Mouse (Mus musculus) kidney, postnatal 36 days (tissue): ENCODE measurements around the gene Asic2.

ENCODE experiments used
- DNase-seq, 2 experiments: peaks; one replicate each; pipeline ENCODE4 v3.0.0; 2021 to 2022; ENCODE audit warnings: mixed read lengths in 2 of 2

Asic2 gene

DNA sequence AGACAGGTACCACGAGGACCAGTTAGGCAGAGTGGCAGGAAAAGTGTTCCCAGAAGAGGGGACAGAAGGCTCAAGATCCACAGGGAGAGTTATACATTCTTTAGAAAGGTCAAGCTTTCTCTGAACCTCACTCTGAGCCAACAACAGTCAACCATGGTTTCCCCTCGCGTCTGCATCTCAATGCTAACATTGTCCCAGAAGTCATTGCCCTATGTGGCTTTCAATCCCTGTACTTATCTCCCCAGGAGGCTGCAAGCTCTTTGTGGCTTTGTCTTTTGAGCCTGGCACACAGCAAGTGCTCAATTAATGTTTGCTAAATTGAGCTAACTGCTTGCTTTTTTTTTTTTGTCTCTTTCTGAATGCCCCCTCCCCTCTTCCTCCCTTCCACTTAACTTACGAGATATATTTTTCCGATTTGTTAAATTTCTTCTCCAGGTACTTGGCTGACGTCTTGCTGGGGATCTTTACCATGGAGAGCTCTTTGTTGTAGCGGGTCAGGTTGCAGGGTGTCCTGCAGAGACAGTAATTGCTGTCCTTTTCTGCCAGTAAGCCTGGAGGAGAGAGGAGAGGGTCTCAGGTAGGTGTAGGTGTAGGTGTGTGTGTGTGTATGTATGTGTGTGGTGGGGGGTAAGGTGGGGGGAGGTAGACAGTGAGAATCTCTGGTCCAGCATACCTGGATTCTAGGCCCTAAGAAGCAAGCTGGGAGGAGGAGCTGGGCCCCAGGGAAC, 1078.8 kb downstream of the Asic2 start:
- DNase-seq, result no peak

- DNase-seq, result no peak
These were observed 1081.2 kb downstream of the Asic2 start for GRCm38 (mm10) chr11:80887021-80887420.

- DNase-seq, result no peak
These were observed 1081.9 kb downstream of the Asic2 start for GRCm38 (mm10) chr11:80886365-80886764.

GRCm38 (mm10) chr11:80884521-80885231, 1083.6 kb downstream of the Asic2 start:
- DNase-seq, result no peak

DNA sequence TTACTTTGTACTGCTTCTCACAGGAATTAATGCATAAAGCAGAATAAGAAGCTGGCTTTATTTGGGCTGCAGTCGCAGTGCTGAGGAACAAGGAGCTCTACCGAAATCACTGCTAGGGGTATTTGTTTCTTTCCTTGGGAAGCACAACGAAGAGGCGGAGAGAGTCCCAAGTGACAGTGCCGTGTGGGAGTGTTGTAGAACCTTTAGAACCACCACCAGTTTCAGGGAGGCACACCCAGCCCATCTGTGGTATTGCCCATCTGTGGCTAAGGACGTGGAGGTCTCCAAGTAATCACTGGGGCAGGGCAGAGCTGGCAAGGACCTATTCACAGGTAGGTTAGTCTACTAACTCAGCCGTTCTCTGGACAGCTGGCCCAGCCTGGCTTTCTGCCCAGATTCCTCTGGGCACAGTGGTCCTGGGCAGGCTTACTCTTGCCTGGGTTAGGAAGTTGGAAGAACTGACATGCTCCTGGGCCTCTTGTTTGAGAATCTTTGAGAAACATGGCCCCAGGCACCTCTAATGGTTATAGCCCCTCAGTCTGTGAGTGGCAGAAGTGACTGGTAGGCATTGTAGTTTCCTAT, 1085.9 kb downstream of the Asic2 start:
- peak in 1 of 2 experiments; percentile 19 for DNase-seq

- no peak for DNase-seq
These were observed 1090.2 kb downstream of the Asic2 start for GRCm38 (mm10) chr11:80878026-80878425.

DNA sequence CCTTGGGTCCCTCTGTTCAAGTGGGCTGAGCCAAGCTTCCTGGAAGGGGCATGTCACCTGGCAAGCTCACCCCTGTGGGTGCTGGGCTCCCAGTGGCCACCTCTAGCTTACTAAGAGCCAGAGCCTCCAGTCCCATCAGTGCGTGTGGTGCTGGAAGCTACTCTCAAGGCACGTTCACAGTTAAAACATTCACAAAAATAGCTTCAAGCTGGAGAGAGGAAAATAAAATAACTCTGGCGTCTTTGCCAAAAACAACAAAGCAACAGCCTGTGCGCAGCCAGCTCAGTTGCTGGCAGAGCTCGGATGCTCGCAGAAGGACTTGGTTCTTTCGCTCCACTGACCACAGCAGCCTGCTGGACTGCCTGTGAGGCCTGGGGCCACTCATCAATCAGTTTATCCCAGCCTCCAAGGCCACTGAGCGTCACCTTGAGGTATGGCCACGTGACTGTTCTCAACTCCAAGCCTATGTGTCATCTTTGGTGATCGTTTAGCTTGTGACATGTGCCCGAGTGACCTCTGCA, 1091.1 kb downstream of the Asic2 start:
- peak; percentile 71 to 82 for DNase-seq

- DNase-seq, result peak; percentile 49 to 76
These were observed 1095.5 kb downstream of the Asic2 start for GRCm38 (mm10) chr11:80872509-80873474.

DNA sequence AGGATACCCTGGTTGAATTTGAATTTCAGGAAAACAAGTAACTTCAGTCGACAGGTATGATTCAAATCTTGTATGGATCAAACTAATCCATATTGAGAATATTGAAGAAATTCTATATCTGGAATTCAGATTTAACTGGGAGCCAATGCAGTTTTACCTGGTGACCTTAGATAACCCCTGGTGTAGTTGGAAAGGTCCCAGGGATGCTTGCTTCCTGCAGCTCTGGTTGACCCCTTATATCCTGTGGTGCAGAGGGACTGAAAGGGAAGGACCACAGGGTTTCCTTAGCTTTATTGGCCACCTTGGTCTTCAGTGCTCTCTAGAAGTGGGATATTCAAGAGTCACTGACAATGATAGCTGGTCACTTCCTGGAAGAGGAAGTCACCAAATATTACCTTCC, 1100.2 kb downstream of the Asic2 start:
- no peak for DNase-seq

DNA sequence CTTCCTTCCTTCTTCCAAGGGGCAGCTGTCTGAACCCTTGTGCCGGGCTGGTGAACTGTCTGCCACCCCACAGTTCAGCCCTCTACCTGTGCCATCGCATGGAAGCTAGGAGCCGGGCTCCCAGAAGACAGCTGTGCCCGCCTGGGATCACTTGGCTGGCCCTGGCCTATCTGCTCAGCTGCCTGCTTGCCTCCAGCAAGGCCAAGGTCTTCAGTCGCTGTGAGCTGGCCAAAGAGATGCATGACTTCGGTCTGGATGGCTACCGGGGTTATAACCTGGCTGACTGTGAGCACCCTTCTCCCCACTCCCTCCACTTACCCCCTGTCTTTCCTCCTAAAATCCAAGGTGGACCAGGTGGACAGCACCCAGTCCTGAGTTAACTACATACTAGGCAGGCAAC, 1105.3 kb downstream of the Asic2 start:
- DNase-seq, result no peak

DNA sequence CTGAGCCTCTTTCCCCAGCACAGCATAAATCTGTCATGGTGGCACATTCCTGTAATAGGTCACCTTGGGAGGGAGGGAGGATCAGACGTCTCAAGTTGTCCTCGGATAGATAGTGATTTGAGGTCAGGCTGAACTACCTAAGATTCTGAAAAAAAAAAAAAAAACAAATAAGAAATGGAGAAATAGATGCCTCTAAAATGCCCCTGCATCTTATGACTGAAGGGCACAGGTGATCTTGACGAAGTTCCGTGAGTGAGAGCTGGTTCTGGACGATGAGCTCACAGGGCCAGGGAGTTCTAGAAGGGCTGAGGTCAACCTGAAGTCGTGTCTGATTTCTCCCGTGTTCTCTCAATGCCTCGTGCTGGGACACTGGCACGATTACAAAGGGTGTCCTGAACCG, 1110.2 kb downstream of the Asic2 start, which contains the start of gene Spaca3:
Spaca3 (plus strand) TSS at position 301 of the 400 bp plus-strand sequence.
- DNase-seq, result no peak

DNA sequence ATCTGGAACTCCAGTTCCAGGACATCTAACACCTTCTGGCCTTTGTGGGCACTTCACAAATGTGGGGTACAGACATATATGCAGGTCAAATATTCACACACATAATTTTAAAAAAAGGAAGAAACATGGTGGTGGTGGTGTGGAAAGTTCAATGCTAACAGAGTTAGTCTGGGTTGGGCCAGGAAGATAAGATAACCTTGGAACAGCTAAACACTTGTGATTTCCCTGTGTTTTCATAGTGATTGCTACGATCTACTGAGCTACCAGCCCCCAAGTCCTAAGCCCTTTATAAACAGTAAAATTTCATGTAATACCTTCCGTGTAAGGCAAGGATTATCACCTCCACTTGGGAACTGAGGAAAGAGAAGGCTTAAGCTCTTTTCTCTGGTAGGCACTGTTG, 1111.4 kb downstream of the Asic2 start:
- no peak for DNase-seq

DNA sequence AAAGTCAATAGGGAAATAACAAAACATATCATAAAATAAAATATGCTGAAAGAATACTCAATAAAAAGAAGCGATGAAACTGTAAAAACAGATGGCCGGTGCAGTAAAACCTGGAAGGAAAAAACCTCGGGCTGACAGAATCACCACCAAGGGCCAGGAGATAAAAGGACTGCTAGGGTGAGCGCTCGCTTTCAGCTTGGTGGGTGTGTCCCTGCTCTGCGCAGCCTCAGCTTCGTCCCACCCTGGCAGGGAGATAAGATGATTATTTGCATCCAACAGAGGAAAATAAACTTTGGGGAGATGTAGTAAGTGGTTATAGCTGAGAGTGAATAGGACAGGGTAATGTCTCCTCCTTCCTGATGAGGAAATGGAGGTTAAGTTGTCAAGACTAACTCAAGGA, 1113.3 kb downstream of the Asic2 start:
- DNase-seq, result no peak

DNA sequence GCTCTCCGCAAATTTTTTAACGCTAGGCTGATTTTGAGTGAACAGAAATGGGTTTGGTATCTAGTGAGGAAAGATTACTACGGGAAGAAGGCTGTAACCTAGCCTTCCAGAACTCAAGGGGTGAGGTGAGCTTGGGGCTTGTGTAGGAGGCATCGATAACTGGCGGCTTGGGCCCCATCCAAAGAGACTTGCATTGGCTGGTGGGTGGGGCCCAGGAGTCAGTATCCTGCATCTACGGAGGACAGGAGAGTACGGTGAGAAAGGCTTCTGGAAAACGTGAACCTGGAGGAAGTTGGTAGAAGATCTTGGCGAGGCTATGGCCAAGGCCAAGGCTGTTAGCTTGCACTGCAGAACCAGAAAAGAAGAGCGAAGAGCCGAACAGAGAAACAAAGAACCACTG, 1113.8 kb downstream of the Asic2 start:
- DNase-seq, result no peak

DNA sequence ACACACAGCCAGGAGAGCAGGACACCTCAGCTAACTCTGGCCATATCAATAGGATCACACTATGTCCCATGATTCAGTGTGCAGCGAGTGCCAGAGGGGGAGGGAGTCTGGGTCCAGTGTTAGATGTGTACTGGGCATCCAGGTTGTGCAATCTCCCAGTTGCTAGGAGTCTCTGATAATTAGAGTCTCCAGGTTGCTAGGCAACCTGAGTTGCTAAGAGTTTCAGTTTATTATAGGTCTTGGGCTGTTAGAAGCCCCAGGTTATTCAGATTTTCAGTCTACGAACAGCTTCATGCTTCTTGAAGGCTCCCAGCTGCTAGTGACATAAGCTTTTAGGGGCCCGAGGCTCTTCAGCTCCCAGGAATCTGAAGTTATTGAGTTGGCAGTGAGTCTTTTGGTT, 1115.2 kb downstream of the Asic2 start:
- no peak for DNase-seq

- peak; percentile 24 to 48 for DNase-seq
These were observed 1116.4 kb downstream of the Asic2 start for GRCm38 (mm10) chr11:80851859-80852258.

- DNase-seq, result no peak
These were observed 1120.1 kb downstream of the Asic2 start for GRCm38 (mm10) chr11:80848131-80848530.

DNA sequence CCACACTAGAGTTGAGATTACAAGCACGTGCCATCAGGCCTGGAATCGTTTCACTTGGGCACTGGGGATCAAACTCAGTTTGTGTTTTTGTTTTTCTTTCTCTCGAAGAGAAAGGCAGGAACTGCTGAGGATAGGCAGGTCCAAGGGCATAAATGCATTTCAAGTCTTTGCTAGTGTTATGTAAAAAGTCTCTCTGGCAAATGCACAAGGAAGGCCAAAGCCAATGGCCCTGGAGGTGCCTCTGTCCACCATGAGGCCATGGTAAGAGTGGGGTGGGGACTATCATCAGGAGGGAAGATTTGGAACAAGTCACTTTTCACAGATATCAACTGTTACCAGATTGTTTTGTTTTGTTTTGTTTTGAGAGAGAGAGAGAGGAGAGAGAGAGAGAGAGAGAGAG, 1122.1 kb downstream of the Asic2 start:
- no peak for DNase-seq

DNA sequence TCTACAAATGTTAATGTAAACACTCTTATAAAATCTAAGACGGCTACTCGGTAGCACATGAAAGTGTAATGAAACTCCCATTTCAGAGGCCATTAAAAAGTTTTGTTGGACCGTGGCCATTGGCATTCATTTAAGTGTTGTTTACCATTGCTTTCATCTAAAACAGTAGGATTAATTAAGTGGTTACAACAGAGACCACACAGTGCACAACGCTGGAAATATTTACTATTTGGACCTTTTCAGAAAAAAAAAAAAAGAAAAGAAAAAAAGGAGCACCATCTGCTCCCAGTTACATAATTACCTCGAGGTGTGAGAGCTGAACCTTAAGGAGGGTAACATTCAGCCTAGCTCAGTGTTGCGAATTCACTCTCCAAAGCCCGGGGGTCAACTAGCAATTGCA, 1122.8 kb downstream of the Asic2 start:
- no peak for DNase-seq

- DNase-seq, result no peak
These were observed 1124.8 kb downstream of the Asic2 start for GRCm38 (mm10) chr11:80843435-80843834.

GRCm38 (mm10) chr11:80838724-80839123, 1129.5 kb downstream of the Asic2 start:
- DNase-seq, result no peak

DNA sequence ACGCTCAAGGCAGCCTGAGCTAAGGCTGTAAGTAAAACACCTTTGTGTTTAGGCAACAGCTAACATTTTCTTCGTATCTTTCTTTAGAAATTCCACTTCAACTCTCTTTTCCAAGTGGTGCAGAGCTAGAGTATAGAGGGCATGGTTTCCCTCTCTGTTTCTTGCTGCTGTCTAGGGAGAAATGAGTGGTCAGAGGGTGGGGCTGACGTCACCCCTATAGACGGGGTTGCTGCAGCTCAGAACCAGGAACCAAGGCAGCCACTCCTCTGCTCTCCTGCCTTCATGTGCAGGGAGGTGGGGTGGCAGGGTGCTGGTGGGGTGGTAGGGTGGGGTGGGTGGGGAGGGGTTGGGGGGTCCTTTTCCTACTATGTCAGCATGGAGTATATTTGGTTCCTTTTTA, 1132.4 kb downstream of the Asic2 start:
- no peak for DNase-seq

GRCm38 (mm10) chr11:80835395-80835794, 1132.9 kb downstream of the Asic2 start:
- DNase-seq, result no peak
